Mouse (Mus musculus) ovary, postnatal 10 days (tissue): ENCODE data around the gene Spred2.
A peak's percentile ranks its signal among the peaks of the same experiment; 100 is the strongest.

Experiments
- DNase-seq: peaks from one replicate; pipeline ENCODE4 v3.0.0; 2022; ENCODE audit warnings: low spot score

Spred2 gene

GRCm38 (mm10) chr11:19925149-19925975 lies 1.2 kb downstream of the Spred2 start:
- peak; percentile 43 for DNase-seq

GRCm38 (mm10) chr11:19925976-19926842 lies 2.0 kb downstream of the Spred2 start:
- DNase-seq = peak; percentile 15

GRCm38 (mm10) chr11:19926843-19927120 lies 2.6 kb downstream of the Spred2 start:
- no peak for DNase-seq

GRCm38 (mm10) chr11:19928633-19929032 lies 4.5 kb downstream of the Spred2 start:
- DNase-seq = no peak

- no peak for DNase-seq
Observed at GRCm38 (mm10) chr11:19929087-19929865, 5.1 kb downstream of the Spred2 start.

GRCm38 (mm10) chr11:19931569-19932230 lies 7.5 kb downstream of the Spred2 start:
- no peak for DNase-seq

- no peak for DNase-seq
Observed at GRCm38 (mm10) chr11:19932983-19933511, 8.9 kb downstream of the Spred2 start.

- no peak for DNase-seq
Observed at GRCm38 (mm10) chr11:19935524-19936354, 11.6 kb downstream of the Spred2 start.

GRCm38 (mm10) chr11:19938456-19939004 lies 14.4 kb downstream of the Spred2 start:
- DNase-seq = no peak

- DNase-seq = no peak
Observed at GRCm38 (mm10) chr11:19939305-19939730, 15.1 kb downstream of the Spred2 start.

- DNase-seq = no peak
Observed at GRCm38 (mm10) chr11:19939831-19940230, 15.7 kb downstream of the Spred2 start.

GRCm38 (mm10) chr11:19941156-19941777 lies 17.1 kb downstream of the Spred2 start:
- DNase-seq = no peak

- no peak for DNase-seq
Observed at GRCm38 (mm10) chr11:19941978-19942377, 17.8 kb downstream of the Spred2 start.

GRCm38 (mm10) chr11:19943753-19944152 lies 19.6 kb downstream of the Spred2 start:
- no peak for DNase-seq

GRCm38 (mm10) chr11:19944701-19945100 lies 20.5 kb downstream of the Spred2 start:
- no peak for DNase-seq

- no peak for DNase-seq
Observed at GRCm38 (mm10) chr11:19946721-19947120, 22.5 kb downstream of the Spred2 start.

GRCm38 (mm10) chr11:19947626-19948135 lies 23.5 kb downstream of the Spred2 start:
- no peak for DNase-seq

- DNase-seq = no peak
Observed at GRCm38 (mm10) chr11:19949725-19950124, 25.6 kb downstream of the Spred2 start.

GRCm38 (mm10) chr11:19950169-19950568 lies 26.0 kb downstream of the Spred2 start:
- no peak for DNase-seq

GRCm38 (mm10) chr11:19952963-19953362 lies 28.8 kb downstream of the Spred2 start:
- DNase-seq = no peak
